Comparison of ENCODE assay signal across 9 mouse cellular contexts in genomic region chr12:108396081-108396947, GRCm38 (mm10). TPM values are rescaled to one million over a fixed set of nuclear protein-coding genes. Genes with fewer than 3 reads are reported as not detected.
DNase-seq lines count a peak whose midpoint lies in the region; ATAC-seq and TF ChIP-seq lines count a peak whose summit lies in the region.
"Had no signal": no experiment of that assay in that cellular context is flagged by ENCODE, and none has a peak within 500 bp of the region (broad histone marks: within the 10 kb centered on the region; RNA-seq: fewer than 3 reads in every experiment).

No protein-coding gene starts in this region.

- peaks cover 10% of the 10 kb centered on the region for H3K4me1 ChIP-seq in hindbrain, embryonic 14.5 days (replicated peaks; ENCODE audit: control insufficient read depth, insufficient read depth, low read length)
- 0 out of 2 replicates have a peak, but pooled peaks cover 3% of the 10 kb centered on the region for H3K4me1 ChIP-seq in intestine, postnatal 0 days (replicated peaks; ENCODE audit: control insufficient read depth, insufficient read depth, low read length)
- H3K4me1 ChIP-seq: liver, embryonic 15.5 days had no signal

- H3K4me2 ChIP-seq in hindbrain, embryonic 14.5 days (replicated peaks), result no peak overlapping the region
- H3K4me2 ChIP-seq in intestine, postnatal 0 days (replicated peaks; ENCODE audit: low read depth), result no peak overlapping the region
- H3K4me2 ChIP-seq: liver, embryonic 15.5 days had no signal

- H3K27ac ChIP-seq in hindbrain, embryonic 14.5 days, result peak overlapping the region; percentile 76
- H3K27ac ChIP-seq in left cerebral cortex, adult 2 months, result peak overlapping the region; percentile 86
- H3K27ac ChIP-seq in intestine, postnatal 0 days (ENCODE audit: low read depth, low read length), result no peak overlapping the region
- H3K27ac ChIP-seq: liver, embryonic 15.5 days had no signal

- ATAC-seq in hindbrain, embryonic 14.5 days (ENCODE audit: low FRiP score), result peak; percentile 92
- ATAC-seq in intestine, postnatal 0 days, result no peak

- TF ChIP-seq CTCF in left cerebral cortex, adult 2 months (IDR thresholded peaks at IDR 0.05), result no peak
- TF ChIP-seq CTCF in intestine, postnatal 0 days (IDR thresholded peaks at IDR 0.05; ENCODE audit: low read depth), result no peak

- no peak overlapping the region for H3K4me3 ChIP-seq in hindbrain, embryonic 14.5 days (replicated peaks; ENCODE audit: low read length)
- no peak overlapping the region for H3K4me3 ChIP-seq in left cerebral cortex, adult 2 months
- no peak overlapping the region for H3K4me3 ChIP-seq in intestine, postnatal 0 days (ENCODE audit: low read depth, low read length)
- H3K4me3 ChIP-seq: liver, embryonic 15.5 days had no signal

- 54% methylated on average over 11 of the region's 11 CpGs for WGBS in hindbrain, embryonic 14.5 days
- WGBS in intestine, postnatal 0 days, result 87% methylated on average over 11 of the region's 11 CpGs

- intact Hi-C loops in left cerebral cortex, adult 2 months (cut with DNase I), result loop anchor here (1.0 kb wide), 1 partner anchor 24 kb away; no protein-coding TSS in a partner anchor

- peak; percentile 96 for DNase-seq in Muller cell, postnatal 12 days (ENCODE audit: inconsistent ontology term)
- DNase-seq in embryo, embryonic 11.5 days (ENCODE audit: low read depth, low spot score), result peak; percentile 66
- peak; percentile 86 for DNase-seq in hindbrain, embryonic 14.5 days (ENCODE audit: low spot score)
- DNase-seq in left cerebral cortex, adult 2 months (ENCODE audit: extremely low spot score in 1 of 2, low spot score in 2 of 2), result peak; percentile 54 to 59
- DNase-seq in right cerebral cortex, postnatal 36 days (ENCODE audit: low spot score in 2 of 2), result peak; percentile 52 to 82
- no peak for DNase-seq in ovary, postnatal 14 days (ENCODE audit: low spot score)
- no peak for DNase-seq in thymus, postnatal 25 days

- H3K27me3 ChIP-seq in hindbrain, embryonic 14.5 days (ENCODE audit: control insufficient read depth, insufficient read depth, low read length), result no peaks in the 10 kb centered on the region
- H3K27me3 ChIP-seq in intestine, postnatal 0 days (replicated peaks; ENCODE audit: control insufficient read depth, insufficient read depth, low read length), result no peaks in the 10 kb centered on the region
- H3K27me3 ChIP-seq: liver, embryonic 15.5 days had no signal

- no peak overlapping the region for H3K9ac ChIP-seq in hindbrain, embryonic 14.5 days
- H3K9ac ChIP-seq in intestine, postnatal 0 days (ENCODE audit: low read depth, low read length), result no peak overlapping the region
- H3K9ac ChIP-seq: liver, embryonic 15.5 days had no signal

- no peaks in the 10 kb centered on the region for H3K9me3 ChIP-seq in hindbrain, embryonic 14.5 days (ENCODE audit: control insufficient read depth, low read length)
- H3K9me3 ChIP-seq in intestine, postnatal 0 days (ENCODE audit: control insufficient read depth), result no peaks in the 10 kb centered on the region
- H3K9me3 ChIP-seq: liver, embryonic 15.5 days had no signal

- no peaks in the 10 kb centered on the region for H3K36me3 ChIP-seq in hindbrain, embryonic 14.5 days (replicated peaks; ENCODE audit: control insufficient read depth, insufficient read depth)
- no peaks in the 10 kb centered on the region for H3K36me3 ChIP-seq in intestine, postnatal 0 days (ENCODE audit: control insufficient read depth, insufficient read depth)
- H3K36me3 ChIP-seq: liver, embryonic 15.5 days had no signal

RNA-seq across cellular contexts. Expression of gene Eml1, which starts 25.6 kb away (rescaled TPM):
- polyA plus RNA-seq in hindbrain, embryonic 14.5 days (2014; fragmentation: Nextera tagmentation; extraction: Ambion mirVana), result 55.1 and 61.8 TPM in 2 replicates
- 10 to 100 TPM; 65.7 to 68.2 TPM for total RNA-seq in left cerebral cortex, adult 2 months (2021)
- 27.8 and 32.9 TPM in 2 replicates for polyA plus RNA-seq in intestine, postnatal 0 days (2015; fragmentation: Nextera tagmentation; extraction: Ambion mirVana)

Comparison
In these comparisons a context has a peak if more than half of its experiments do, and no peak if none do; other contexts are left out.
1. DNase-seq: peak in Muller cell, postnatal 12 days (single experiment), embryo, embryonic 11.5 days (single experiment), hindbrain, embryonic 14.5 days (single experiment), left cerebral cortex, adult 2 months (2 of 2) and right cerebral cortex, postnatal 36 days (2 of 2); none in ovary, postnatal 14 days (single experiment) and thymus, postnatal 25 days (single experiment).